Mouse (Mus musculus): ENCODE data around the gene Tbc1d1. TPM values are rescaled to one million over a fixed set of nuclear protein-coding genes. Genes with fewer than 3 reads are reported as not detected.

Gene Tbc1d1
- polyA plus RNA-seq, 1 experiment = 14.0 TPM

- 54% methylated on average over 13 of the region's 13 CpGs for WGBS
- no peak overlapping the region for H3K4me3 ChIP-seq (ENCODE audit: low read depth, low read length)
- TF ChIP-seq CTCF (IDR thresholded peaks at IDR 0.05; ENCODE audit: extremely low read depth, insufficient read length, insufficient replicate concordance, low read depth, low read length) (no peak), POLR2A (IDR thresholded peaks at IDR 0.05; ENCODE audit: low read depth, low read length) (no peak)
- H3K27me3 ChIP-seq (ENCODE audit: control insufficient read depth, insufficient read depth, low read length) = no peaks in the 10 kb centered on the region
- peaks cover 21% of the 10 kb centered on the region for H3K4me1 ChIP-seq (ENCODE audit: control insufficient read depth, insufficient read depth, insufficient read length, low read length)
- H3K27ac ChIP-seq (ENCODE audit: insufficient read depth, low read depth, low read length) = 0 out of 2 replicates have a peak overlapping the region, but pooled peaks have one; percentile 25
- H3K36me3 ChIP-seq (ENCODE audit: control insufficient read depth, insufficient read depth, low read length) = no peaks in the 10 kb centered on the region
Observed at GRCm38 (mm10) chr5:64378591-64379275, 222.6 kb downstream of the Tbc1d1 start.

GRCm38 (mm10) chr5:64379829-64380228 lies 223.7 kb downstream of the Tbc1d1 start:
- 94% methylated on average over 5 of the region's 5 CpGs for WGBS
- H3K4me1 ChIP-seq (ENCODE audit: control insufficient read depth, insufficient read depth, insufficient read length, low read length) = peaks cover 16% of the 10 kb centered on the region
- no peaks in the 10 kb centered on the region for H3K36me3 ChIP-seq (ENCODE audit: control insufficient read depth, insufficient read depth, low read length)

GRCm38 (mm10) chr5:64380698-64381375 lies 224.7 kb downstream of the Tbc1d1 start:
- WGBS = 69% methylated on average over 11 of the region's 11 CpGs
- Histone ChIP-seq H3K27me3 (ENCODE audit: control insufficient read depth, insufficient read depth, low read length) (no peaks in the 10 kb centered on the region), H3K36me3 (ENCODE audit: control insufficient read depth, insufficient read depth, low read length) (no peaks in the 10 kb centered on the region), H3K27ac (ENCODE audit: insufficient read depth, low read depth, low read length) (peak overlapping the region; percentile 52), H3K4me3 (ENCODE audit: low read depth, low read length) (no peak overlapping the region), H3K4me1 (ENCODE audit: control insufficient read depth, insufficient read depth, insufficient read length, low read length) (peaks cover 13% of the 10 kb centered on the region)
- TF ChIP-seq POLR2A (IDR thresholded peaks at IDR 0.05; ENCODE audit: low read depth, low read length) = no peak
- no peak for TF ChIP-seq CTCF (IDR thresholded peaks at IDR 0.05; ENCODE audit: extremely low read depth, insufficient read length, insufficient replicate concordance, low read depth, low read length)

More at GRCm38 (mm10) chr5:64379829-64380228, 223.7 kb downstream of the Tbc1d1 start:
- TF ChIP-seq POLR2A (IDR thresholded peaks at IDR 0.05; ENCODE audit: low read depth, low read length) (no peak), CTCF (IDR thresholded peaks at IDR 0.05; ENCODE audit: extremely low read depth, insufficient read length, insufficient replicate concordance, low read depth, low read length) (no peak)
- H3K27ac ChIP-seq (ENCODE audit: insufficient read depth, low read depth, low read length) = peak overlapping the region; percentile 24; the same call in 1 of the 2 replicates
- H3K27me3 ChIP-seq (ENCODE audit: control insufficient read depth, insufficient read depth, low read length) = no peaks in the 10 kb centered on the region
- H3K4me3 ChIP-seq (ENCODE audit: low read depth, low read length) = no peak overlapping the region

GRCm38 (mm10) chr5:64381538-64381937 lies 225.4 kb downstream of the Tbc1d1 start:
- Histone ChIP-seq H3K27ac (ENCODE audit: insufficient read depth, low read depth, low read length) (peak overlapping the region; percentile 26; the same call in 1 of the 2 replicates), H3K4me3 (ENCODE audit: low read depth, low read length) (no peak overlapping the region), H3K27me3 (ENCODE audit: control insufficient read depth, insufficient read depth, low read length) (no peaks in the 10 kb centered on the region), H3K36me3 (ENCODE audit: control insufficient read depth, insufficient read depth, low read length) (no peaks in the 10 kb centered on the region), H3K4me1 (ENCODE audit: control insufficient read depth, insufficient read depth, insufficient read length, low read length) (peaks cover 13% of the 10 kb centered on the region)
- WGBS = 30% methylated on average over 8 of the region's 8 CpGs
- TF ChIP-seq POLR2A (IDR thresholded peaks at IDR 0.05; ENCODE audit: low read depth, low read length) (no peak), CTCF (IDR thresholded peaks at IDR 0.05; ENCODE audit: extremely low read depth, insufficient read length, insufficient replicate concordance, low read depth, low read length) (no peak)

- TF ChIP-seq POLR2A (IDR thresholded peaks at IDR 0.05; ENCODE audit: low read depth, low read length) = no peak
- peak; percentile 92; the same call in 1 of the 2 replicates for TF ChIP-seq CTCF (IDR thresholded peaks at IDR 0.05; ENCODE audit: extremely low read depth, insufficient read length, insufficient replicate concordance, low read depth, low read length)
- Histone ChIP-seq H3K27ac (ENCODE audit: insufficient read depth, low read depth, low read length) (peak overlapping the region; percentile 28; the same call in 1 of the 2 replicates), H3K4me3 (ENCODE audit: low read depth, low read length) (no peak overlapping the region), H3K27me3 (ENCODE audit: control insufficient read depth, insufficient read depth, low read length) (no peaks in the 10 kb centered on the region), H3K36me3 (ENCODE audit: control insufficient read depth, insufficient read depth, low read length) (no peaks in the 10 kb centered on the region), H3K4me1 (ENCODE audit: control insufficient read depth, insufficient read depth, insufficient read length, low read length) (peaks cover 13% of the 10 kb centered on the region)
- 6% methylated on average over 8 of the region's 8 CpGs for WGBS
Observed at GRCm38 (mm10) chr5:64382451-64383057, 226.4 kb downstream of the Tbc1d1 start.

- Histone ChIP-seq H3K4me3 (ENCODE audit: low read depth, low read length) (no peak overlapping the region), H3K36me3 (ENCODE audit: control insufficient read depth, insufficient read depth, low read length) (no peaks in the 10 kb centered on the region), H3K27me3 (ENCODE audit: control insufficient read depth, insufficient read depth, low read length) (no peaks in the 10 kb centered on the region), H3K27ac (ENCODE audit: insufficient read depth, low read depth, low read length) (peak overlapping the region; percentile 28), H3K4me1 (ENCODE audit: control insufficient read depth, insufficient read depth, insufficient read length, low read length) (peaks cover 14% of the 10 kb centered on the region)
- TF ChIP-seq CTCF (IDR thresholded peaks at IDR 0.05; ENCODE audit: extremely low read depth, insufficient read length, insufficient replicate concordance, low read depth, low read length) (no peak), POLR2A (IDR thresholded peaks at IDR 0.05; ENCODE audit: low read depth, low read length) (no peak)
- 60% methylated on average over 4 of the region's 4 CpGs for WGBS
Observed at GRCm38 (mm10) chr5:64383215-64383614, 227.1 kb downstream of the Tbc1d1 start.

GRCm38 (mm10) chr5:64384546-64384945 lies 228.4 kb downstream of the Tbc1d1 start:
- H3K36me3 ChIP-seq (ENCODE audit: control insufficient read depth, insufficient read depth, low read length) = no peaks in the 10 kb centered on the region
- no peaks in the 10 kb centered on the region for H3K27me3 ChIP-seq (ENCODE audit: control insufficient read depth, insufficient read depth, low read length)
- H3K4me1 ChIP-seq (ENCODE audit: control insufficient read depth, insufficient read depth, insufficient read length, low read length) = peaks cover 23% of the 10 kb centered on the region
- no peak overlapping the region for H3K4me3 ChIP-seq (ENCODE audit: low read depth, low read length)
- H3K27ac ChIP-seq (ENCODE audit: insufficient read depth, low read depth, low read length) = no peak overlapping the region
- TF ChIP-seq POLR2A (IDR thresholded peaks at IDR 0.05; ENCODE audit: low read depth, low read length) (no peak), CTCF (IDR thresholded peaks at IDR 0.05; ENCODE audit: extremely low read depth, insufficient read length, insufficient replicate concordance, low read depth, low read length) (no peak)
- 82% methylated on average over 6 of the region's 6 CpGs for WGBS

All from small intestine, adult 2 months (tissue).